Mouse (Mus musculus) effector memory CD4-positive, alpha-beta T cell, adult 7 months (primary cell): Measurements from ENCODE around the gene Taar1. TPM values are rescaled to one million over a fixed set of nuclear protein-coding genes. Genes with fewer than 3 reads are reported as not detected.

ENCODE experiments used
- polyA plus RNA-seq: library from polyadenylated mRNA; unstranded; fragments of 100-300 nt; shearing (Covaris generic); gene quantifications from one replicate; pipeline ENCODE4 v1.2.1, GENCODE M21; 2017

Gene Taar1
- not detected for polyA plus RNA-seq

GRCm38 (mm10) chr10:23920056-23920455 is at the start of gene Taar1:
TSS of gene Taar1 (plus strand) at chr10:23920356.

GRCm38 (mm10) chr10:23894601-23895349 is 25.4 kb upstream of the Taar1 start, which contains the start of gene Vnn1:
TSS of gene Vnn1 (plus strand) at chr10:23894688.

GRCm38 (mm10) chr10:23938312-23938711 is 18.2 kb downstream of the Taar1 start, which contains the start of gene Taar2:
TSS of gene Taar2 (plus strand) at chr10:23938572.

GRCm38 (mm10) chr10:23949508-23950005 is 29.4 kb downstream of the Taar1 start, which contains the start of gene Taar3:
TSS of gene Taar3 (plus strand) at chr10:23949558.

GRCm38 (mm10) chr10:23960444-23960915 is 40.3 kb downstream of the Taar1 start, which contains the start of gene Taar4:
TSS of gene Taar4 (plus strand) at chr10:23960494.

GRCm38 (mm10) chr10:23970656-23971165 is 50.6 kb downstream of the Taar1 start, which contains the start of gene Taar5:
TSS of gene Taar5 (plus strand) at chr10:23970706.

Other genes starting within 250 kb of the Taar1 start
- gene Rps12, start 133.1 kb upstream of the Taar1 start, polyA plus RNA-seq = 50.4 TPM
- not detected for gene Slc18b1, start 123.4 kb upstream of the Taar1 start, polyA plus RNA-seq
- gene Vnn3, start 68.9 kb upstream of the Taar1 start, polyA plus RNA-seq = 0.28 TPM
- not detected for gene Vnn1, start 25.7 kb upstream of the Taar1 start, polyA plus RNA-seq
- gene Taar2, start 18.2 kb downstream of the Taar1 start, polyA plus RNA-seq = not detected
- gene Taar3, start 29.2 kb downstream of the Taar1 start, polyA plus RNA-seq = not detected
- gene Taar4, start 40.1 kb downstream of the Taar1 start, polyA plus RNA-seq = not detected
- gene Taar5, start 50.4 kb downstream of the Taar1 start, polyA plus RNA-seq = not detected
- gene Taar6, start 65.3 kb downstream of the Taar1 start, polyA plus RNA-seq = not detected
- gene Taar7a, start 73.1 kb downstream of the Taar1 start, polyA plus RNA-seq = not detected
- not detected for gene Taar7b, start 79.6 kb downstream of the Taar1 start, polyA plus RNA-seq
- not detected for gene Taar7d, start 106.9 kb downstream of the Taar1 start, polyA plus RNA-seq
- gene Taar7e, start 117.3 kb downstream of the Taar1 start, polyA plus RNA-seq = not detected
- gene Taar7f, start 129.2 kb downstream of the Taar1 start, polyA plus RNA-seq = not detected
- 0.38 TPM for gene Taar8a, start 156.1 kb downstream of the Taar1 start, polyA plus RNA-seq
- gene Taar8b, start 171.9 kb downstream of the Taar1 start, polyA plus RNA-seq = not detected
- gene Taar8c, start 181.6 kb downstream of the Taar1 start, polyA plus RNA-seq = not detected
- not detected for gene Taar9, start 189.2 kb downstream of the Taar1 start, polyA plus RNA-seq
- gene Stx7, start 228.9 kb downstream of the Taar1 start, polyA plus RNA-seq = 19.9 TPM